Mouse (Mus musculus): ENCODE results near the gene Olfr71.
A peak's percentile ranks its signal among the peaks of the same experiment; 100 is the strongest.

DNA sequence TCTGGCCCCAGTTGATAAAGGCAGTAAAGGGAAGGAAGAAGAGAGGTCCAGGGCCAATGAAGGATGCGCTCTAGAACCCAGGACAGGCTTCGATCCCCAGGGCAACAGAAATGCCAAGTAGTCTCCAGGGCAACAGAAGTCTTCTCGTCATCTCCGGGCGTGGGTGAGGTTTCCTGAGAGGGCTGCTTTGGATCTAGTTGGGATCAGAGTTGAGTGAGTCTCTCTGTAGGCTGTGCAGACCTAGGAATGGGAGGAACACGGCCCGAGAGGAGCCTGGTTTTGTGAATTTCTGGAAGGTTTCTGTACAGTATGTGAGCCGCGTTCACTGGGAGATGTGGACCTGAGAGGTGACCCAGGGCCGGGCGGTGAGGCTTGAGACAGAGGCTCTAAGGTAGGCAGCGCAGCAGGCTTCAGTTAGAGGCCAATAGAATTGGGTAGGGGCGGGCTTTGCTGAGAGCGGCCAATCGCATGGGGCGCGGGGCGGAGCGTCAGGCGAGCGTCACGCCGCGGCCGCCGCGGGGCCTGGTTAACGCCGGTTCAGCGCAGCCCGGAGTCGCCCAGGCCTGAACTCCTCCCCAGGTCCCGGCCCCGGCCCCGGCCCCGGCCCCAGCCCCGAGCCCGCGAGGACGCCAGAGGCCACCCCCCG, 41.1 kb downstream of the Olfr71 start, which contains the start of the genes Tmem8b and Fam221b:
- TF ChIP-seq POLR2A (IDR thresholded peaks at IDR 0.05; ENCODE audit: borderline replicate concordance, control insufficient read depth, low read depth, low read length) (peak; percentile 27; the same call in 1 of the 2 replicates), CTCF (IDR thresholded peaks at IDR 0.05; ENCODE audit: control insufficient read depth, insufficient read depth, low read length) (no peak)
